Mouse (Mus musculus): Measurements from ENCODE around the gene Cops7b.

DNA sequence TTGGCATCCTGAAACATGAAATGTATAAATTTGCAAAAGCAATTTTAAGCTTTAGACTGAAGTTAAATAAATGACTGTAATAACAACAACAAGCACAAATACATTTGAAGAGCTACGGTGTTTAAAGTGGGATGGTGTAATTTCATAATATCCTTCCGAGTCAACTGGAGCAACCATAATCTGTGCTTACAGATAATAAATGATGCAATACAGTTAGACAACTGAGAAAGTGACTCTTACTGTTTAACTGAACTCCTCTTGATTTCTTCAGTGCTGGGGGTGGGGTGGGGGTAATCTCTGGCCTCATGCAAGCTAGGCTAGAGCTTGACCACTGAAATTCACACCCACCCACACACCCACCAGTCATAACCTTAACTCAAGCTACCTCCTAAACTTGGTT is 11.3 kb upstream of the Cops7b start:
- TF ChIP-seq MAFK (IDR thresholded peaks at IDR 0.05; ENCODE audit: insufficient read depth, low read depth, low read length) = no peak
- no peak for TF ChIP-seq HCFC1 (IDR thresholded peaks at IDR 0.05; ENCODE audit: borderline replicate concordance, insufficient read depth, low read length)
- no peak for TF ChIP-seq ZC3H11A (IDR thresholded peaks at IDR 0.05; ENCODE audit: borderline replicate concordance, low read depth, low read length)
- no peak for TF ChIP-seq CHD2 (IDR thresholded peaks at IDR 0.05; ENCODE audit: low read depth, low read length)
- no peak for TF ChIP-seq ZNF384 (IDR thresholded peaks at IDR 0.05; ENCODE audit: low read depth, low read length)
